Mouse (Mus musculus) stomach, postnatal 0 days (tissue): ENCODE data around the gene 4930519P11Rik.

ENCODE experiments used
- CTCF ChIP-seq: IDR thresholded peaks from 2 replicates; pipeline ENCODE4 v1.5.1; 2016; ENCODE audit warnings: antibody characterized with exemption, low read depth, mild to moderate bottlenecking, moderate library complexity
- EP300 ChIP-seq: optimal IDR thresholded peaks from 2 replicates; pipeline ENCODE3; 2016; ENCODE audit warnings: antibody characterized with exemption

GRCm38 (mm10) chr2:154659531-154660074, 46.4 kb upstream of the 4930519P11Rik start:
- no peak for TF ChIP-seq CTCF
- TF ChIP-seq EP300: no peak
